Mouse (Mus musculus) embryonic facial prominence, embryonic 11.5 days (tissue): Measurements from ENCODE around the gene AC170998.1. TPM values are rescaled to one million over a fixed set of nuclear protein-coding genes. Genes with fewer than 3 reads are reported as not detected.

Experiments used
- ATAC-seq: fragments of 200-750 bp; cut with Nextera tagmentation; replicated peaks from 2 replicates; pipeline ENCODE4 v1.8.0; 2017; ENCODE audit warnings: low read depth; ENCODE audit not compliant: insufficient number of reproducible peaks, low FRiP score, low TSS enrichment
- DNase-seq: peaks from one replicate; pipeline ENCODE4 v3.0.0-alpha.2; 2015; ENCODE audit warnings: low spot score
- H3K27ac ChIP-seq: fragments of 300-500 bp; sonication (generic); replicated peaks from 2 replicates; pipeline ENCODE4 v1.5.1; 2014; ENCODE audit warnings: mild to moderate bottlenecking, low read depth, low read length, control low read depth
- H3K27me3 ChIP-seq: fragments of 300-500 bp; sonication (generic); 2 replicates; pipeline ENCODE4 v1.6.1; 2014; ENCODE audit warnings: mild to moderate bottlenecking, low read length, moderate library complexity, mixed read lengths; ENCODE audit not compliant: control insufficient read depth, insufficient read depth
- H3K36me3 ChIP-seq: fragments of 300-500 bp; sonication (generic); replicated peaks from 2 replicates; pipeline ENCODE4 v1.6.1; 2014; ENCODE audit warnings: low read depth, mild to moderate bottlenecking, low read length, moderate library complexity, mixed read lengths; ENCODE audit not compliant: control insufficient read depth, insufficient read depth
- H3K4me1 ChIP-seq: fragments of 300-500 bp; sonication (generic); 2 replicates; pipeline ENCODE4 v1.6.1; 2014; ENCODE audit warnings: low read length, mixed read lengths; ENCODE audit not compliant: control insufficient read depth, insufficient read depth
- H3K4me2 ChIP-seq: fragments of 300-500 bp; sonication (generic); 2 replicates; pipeline ENCODE4 v1.6.1; 2014; ENCODE audit warnings: low read depth, mild to moderate bottlenecking, control low read depth, low read length, moderate library complexity
- H3K4me3 ChIP-seq: fragments of 300-500 bp; sonication (generic); 2 replicates; pipeline ENCODE4 v1.5.1; 2014; ENCODE audit warnings: low read depth, low read length, control low read depth
- H3K9ac ChIP-seq: fragments of 300-500 bp; sonication (generic); replicated peaks from 2 replicates; pipeline ENCODE4 v1.6.1; 2014; ENCODE audit warnings: mild to moderate bottlenecking, control low read depth, low read length
- H3K9me3 ChIP-seq: fragments of 300-500 bp; sonication (generic); replicated peaks from 2 replicates; pipeline ENCODE4 v1.6.1; 2016; ENCODE audit warnings: mild to moderate bottlenecking, low read length, inconsistent platforms, mixed read lengths; ENCODE audit not compliant: control insufficient read depth
- WGBS: fragments of 180-500 bp; shearing (Covaris S2); extraction: QIAGEN DNeasy Blood & Tissue Kit; methylation state at CpG from one replicate; pipeline ENCODE4 v1.1.7; 2014; 5-methylcytosine and 5-hydroxymethylcytosine counted together
- polyA plus RNA-seq: library from polyadenylated mRNA; unstranded; fragments of >200 nt; fragmentation: Nextera tagmentation; extraction: Ambion mirVana; gene quantifications from 2 replicates; pipeline ENCODE4 v1.2.1, GENCODE M21; 2014

The AC170998.1 gene
- polyA plus RNA-seq, 1 experiment from 2014 or later, result 0.62 TPM

GRCm38 (mm10) chr17:28708989-28709388 is 16.9 kb upstream of the AC170998.1 start:
- ATAC-seq (no peak), DNase-seq (no peak)
- 31% methylated on average over 2 of the region's 2 CpGs for WGBS
- Histone ChIP-seq H3K27me3 (no peaks in the 10 kb centered on the region), H3K4me2 (no peak overlapping the region), H3K36me3 (peaks cover 3% of the 10 kb centered on the region; the same call in 1 of the 2 replicates), H3K9me3 (no peaks in the 10 kb centered on the region), H3K4me1 (no peaks in the 10 kb centered on the region), H3K9ac (no peak overlapping the region), H3K27ac (no peak overlapping the region), H3K4me3 (no peak overlapping the region)

DNA sequence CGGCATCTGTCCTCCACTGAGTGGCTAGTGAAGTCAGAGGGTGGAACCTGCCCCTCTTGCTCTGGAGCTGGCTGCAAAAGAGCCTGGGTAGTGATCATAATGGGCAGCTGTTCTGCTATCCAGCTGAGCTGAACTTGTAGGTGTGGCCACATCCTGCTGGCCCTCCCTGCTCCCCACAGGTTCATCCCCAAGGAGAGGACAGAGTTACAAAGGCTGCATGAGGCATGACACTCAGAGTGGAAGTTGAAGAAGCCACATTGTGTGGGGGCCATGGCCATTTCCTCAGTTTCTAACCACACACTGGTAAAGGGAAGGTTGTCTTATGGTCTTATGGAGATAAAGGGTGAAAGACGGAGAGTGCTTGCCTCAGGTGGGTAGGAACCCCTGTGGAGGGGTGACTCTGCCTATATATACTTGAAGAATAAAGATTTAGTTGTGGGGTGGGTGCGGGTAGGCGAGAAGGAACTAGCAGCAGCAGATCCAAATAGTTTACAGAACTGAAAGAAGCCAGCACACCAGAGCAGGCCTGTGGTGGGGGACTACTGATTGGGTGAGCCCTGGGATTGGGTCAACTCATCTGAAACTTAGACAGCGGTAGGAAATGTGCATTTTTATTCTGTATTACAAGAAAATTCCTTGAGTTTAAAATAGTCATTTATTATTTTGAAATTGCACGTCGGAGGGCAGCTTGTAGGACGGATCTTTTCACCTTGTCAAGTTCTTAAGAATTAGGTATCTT is 16.2 kb upstream of the AC170998.1 start:
- Histone ChIP-seq H3K4me2 (no peak overlapping the region), H3K4me3 (no peak overlapping the region), H3K9ac (peak overlapping the region; percentile 18; the same call in 1 of the 2 replicates), H3K27ac (no peak overlapping the region), H3K9me3 (no peaks in the 10 kb centered on the region), H3K27me3 (no peaks in the 10 kb centered on the region), H3K36me3 (peaks cover 4% of the 10 kb centered on the region), H3K4me1 (no peaks in the 10 kb centered on the region)
- ATAC-seq (no peak), DNase-seq (no peak)
- WGBS, result 90% methylated on average over 8 of the region's 8 CpGs

DNA sequence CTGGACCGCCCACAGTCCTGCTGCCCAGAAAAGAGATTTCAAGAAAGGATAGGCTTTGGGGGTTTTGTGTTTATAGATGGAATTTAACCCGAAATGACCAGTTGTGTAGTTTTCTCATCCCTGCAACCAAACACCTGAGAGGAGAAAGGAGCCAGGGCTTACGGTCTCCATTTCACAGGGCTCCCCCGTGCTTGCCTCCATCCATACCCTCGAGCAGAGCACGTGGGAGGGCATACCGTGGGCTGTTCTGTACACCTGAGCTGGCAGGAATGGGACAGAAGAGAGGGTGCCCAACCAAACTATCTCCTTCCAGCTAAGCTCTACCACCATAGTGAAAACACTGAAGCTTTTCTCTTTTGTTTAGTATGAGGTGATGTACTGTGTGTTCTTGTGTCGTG is 15.6 kb upstream of the AC170998.1 start:
- no peak for ATAC-seq
- 88% methylated on average over 8 of the region's 8 CpGs for WGBS
- Histone ChIP-seq H3K4me2 (no peak overlapping the region), H3K4me1 (no peaks in the 10 kb centered on the region), H3K4me3 (no peak overlapping the region), H3K27ac (no peak overlapping the region), H3K27me3 (no peaks in the 10 kb centered on the region), H3K9me3 (no peaks in the 10 kb centered on the region), H3K36me3 (peaks cover 6% of the 10 kb centered on the region), H3K9ac (no peak overlapping the region)
- no peak for DNase-seq

DNA sequence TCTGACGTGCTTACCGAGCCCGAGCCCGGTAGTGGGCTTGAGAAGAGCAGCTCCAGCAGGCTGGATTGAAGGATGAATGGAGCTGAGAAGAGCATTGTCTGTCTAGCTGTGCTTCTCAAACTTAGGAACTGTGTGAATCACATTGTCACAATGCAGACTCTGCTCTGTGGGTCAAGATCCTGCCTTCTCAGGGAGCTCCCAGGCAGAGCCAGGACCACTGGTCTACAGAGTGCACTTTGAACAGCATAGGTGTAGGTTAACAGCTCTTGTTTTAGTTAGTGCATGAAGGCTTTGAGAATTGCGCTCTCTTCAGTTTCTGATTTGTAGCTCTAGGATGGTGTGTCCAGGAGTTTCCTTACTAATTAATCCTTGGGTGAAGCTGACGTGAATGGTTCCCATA is 14.6 kb upstream of the AC170998.1 start:
- no peak overlapping the region for H3K27ac ChIP-seq
- H3K4me1 ChIP-seq, result no peaks in the 10 kb centered on the region
- no peaks in the 10 kb centered on the region for H3K27me3 ChIP-seq
- no peak overlapping the region for H3K4me2 ChIP-seq
- DNase-seq (no peak), ATAC-seq (no peak)
- no peak overlapping the region for H3K9ac ChIP-seq
- peaks cover 6% of the 10 kb centered on the region for H3K36me3 ChIP-seq
- no peaks in the 10 kb centered on the region for H3K9me3 ChIP-seq
- no peak overlapping the region for H3K4me3 ChIP-seq
- WGBS, result 90% methylated on average over 6 of the region's 6 CpGs

DNA sequence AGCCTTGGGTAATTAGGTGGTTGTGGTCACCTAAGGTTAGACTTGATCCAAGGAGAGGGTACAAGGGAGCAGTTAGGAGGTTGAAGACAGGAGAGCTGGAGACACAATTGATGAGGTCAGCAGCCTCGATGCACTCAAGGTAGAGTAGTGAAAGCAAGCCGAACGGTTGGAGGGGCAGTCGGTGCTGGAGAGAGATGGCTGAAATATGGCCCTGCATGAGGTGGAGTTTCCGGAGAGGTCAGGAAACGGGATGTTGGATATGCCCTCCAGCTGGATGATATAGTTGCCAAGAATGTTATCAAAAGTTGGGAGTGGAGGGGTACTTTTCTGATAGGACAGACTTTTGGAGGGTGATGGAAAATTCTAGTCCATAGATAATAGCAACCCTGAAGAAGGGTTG is 13.6 kb upstream of the AC170998.1 start:
- H3K9ac ChIP-seq, result no peak overlapping the region
- no peaks in the 10 kb centered on the region for H3K4me1 ChIP-seq
- no peak overlapping the region for H3K4me2 ChIP-seq
- H3K9me3 ChIP-seq, result no peaks in the 10 kb centered on the region
- DNase-seq (no peak), ATAC-seq (no peak)
- no peak overlapping the region for H3K4me3 ChIP-seq
- H3K27ac ChIP-seq, result no peak overlapping the region
- H3K36me3 ChIP-seq, result peaks cover 6% of the 10 kb centered on the region
- WGBS, result 92% methylated on average over 6 of the region's 6 CpGs
- no peaks in the 10 kb centered on the region for H3K27me3 ChIP-seq

- no peak for ATAC-seq
- WGBS, result 96% methylated on average over 3 of the region's 3 CpGs
- H3K4me2 ChIP-seq, result no peak overlapping the region
- no peaks in the 10 kb centered on the region for H3K27me3 ChIP-seq
- no peaks in the 10 kb centered on the region for H3K9me3 ChIP-seq
- no peak overlapping the region for H3K9ac ChIP-seq
- DNase-seq, result no peak
- H3K4me1 ChIP-seq, result no peaks in the 10 kb centered on the region
- no peak overlapping the region for H3K27ac ChIP-seq
- no peak overlapping the region for H3K4me3 ChIP-seq
- peaks cover 6% of the 10 kb centered on the region for H3K36me3 ChIP-seq
These were observed 11.9 kb upstream of the AC170998.1 start for GRCm38 (mm10) chr17:28714006-28714405.

DNA sequence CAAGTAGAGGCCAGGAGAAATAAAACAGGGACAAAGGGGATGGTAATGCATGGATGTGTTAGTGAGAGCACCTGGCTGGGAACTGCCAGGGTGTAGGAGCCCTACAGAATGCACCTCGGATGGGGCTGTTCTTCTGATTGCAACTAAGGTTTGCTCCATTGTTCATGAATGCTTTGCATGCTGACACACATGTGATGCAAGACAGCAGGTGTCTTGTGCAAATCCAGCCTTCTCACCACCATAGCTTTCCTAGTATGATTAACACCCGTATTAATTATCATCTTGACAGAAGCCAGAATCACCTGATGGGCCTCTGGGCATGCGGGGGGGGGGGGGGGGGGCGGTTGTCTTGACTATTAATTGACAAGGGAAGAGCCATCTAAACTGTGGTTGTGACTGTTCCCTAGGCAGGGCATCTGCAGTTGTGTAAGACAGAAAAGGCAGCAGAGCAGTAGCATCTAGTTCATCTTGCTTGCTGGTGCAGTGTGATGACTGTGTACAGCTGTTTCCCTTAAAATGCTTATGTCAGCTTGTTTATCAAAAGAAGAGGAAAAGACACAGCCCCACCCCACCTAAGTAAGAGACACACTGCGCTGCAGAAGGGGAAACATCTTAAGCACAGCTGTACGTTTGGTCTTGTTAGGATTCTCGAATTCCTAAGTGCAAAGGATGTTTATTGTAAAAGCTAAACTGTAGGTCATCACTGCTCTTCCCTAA is 9.9 kb upstream of the AC170998.1 start:
- DNase-seq, result no peak
- H3K36me3 ChIP-seq, result peaks cover 6% of the 10 kb centered on the region
- ATAC-seq, result no peak

DNA sequence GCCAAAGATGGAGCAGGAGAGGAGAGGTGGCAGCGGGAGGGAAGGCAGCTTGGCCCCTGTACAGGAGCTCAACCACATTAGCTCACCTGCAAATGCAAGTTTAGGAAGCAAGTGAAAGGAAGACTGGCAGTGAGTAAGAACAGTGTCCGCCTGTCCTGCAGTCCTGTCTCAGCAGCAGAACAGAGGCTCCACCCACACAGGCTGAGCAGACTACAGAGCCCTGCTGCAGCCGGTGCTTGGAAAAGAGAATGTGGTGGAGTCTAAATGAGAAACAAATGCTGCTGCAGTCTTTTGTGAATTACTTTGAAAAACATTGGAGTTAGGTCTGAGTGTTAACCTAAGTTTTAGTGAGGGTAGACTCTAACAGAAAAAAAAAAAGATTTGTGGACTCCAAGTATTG is 8.3 kb upstream of the AC170998.1 start:
- no peaks in the 10 kb centered on the region for H3K27me3 ChIP-seq
- H3K4me1 ChIP-seq, result no peaks in the 10 kb centered on the region
- no peaks in the 10 kb centered on the region for H3K9me3 ChIP-seq
- H3K4me3 ChIP-seq, result no peak overlapping the region
- peaks cover 6% of the 10 kb centered on the region for H3K36me3 ChIP-seq
- WGBS, result 55% methylated on average over 3 of the region's 3 CpGs
- no peak overlapping the region for H3K27ac ChIP-seq
- DNase-seq (peak; percentile 37), ATAC-seq (no peak)
- H3K4me2 ChIP-seq, result no peak overlapping the region
- no peak overlapping the region for H3K9ac ChIP-seq

More for the DNA sequence above, 9.9 kb upstream of the AC170998.1 start:
- Histone ChIP-seq H3K4me3 (no peak overlapping the region), H3K9ac (no peak overlapping the region), H3K27ac (no peak overlapping the region), H3K4me2 (no peak overlapping the region), H3K4me1 (no peaks in the 10 kb centered on the region), H3K27me3 (no peaks in the 10 kb centered on the region), H3K9me3 (no peaks in the 10 kb centered on the region)
- WGBS, result 87% methylated on average over 5 of the region's 7 CpGs
